Mouse (Mus musculus) large intestine, adult 2 months (tissue): ENCODE results near the gene Olfr1256. TPM values are rescaled to one million over a fixed set of nuclear protein-coding genes. Genes with fewer than 3 reads are reported as not detected.

Experiments
- DNase-seq: peaks from one replicate; pipeline ENCODE4 v3.0.0-alpha.2; 2012; ENCODE audit warnings: low read depth, low spot score
- WGBS: fragments of 180-500 bp; shearing (Covaris S2); methylation state at CpG from one replicate; pipeline ENCODE4 v1.1.7; 2018; 5-methylcytosine and 5-hydroxymethylcytosine counted together
- polyA plus RNA-seq: library from polyadenylated mRNA; depleted of rRNA; stranded (reverse); fragments of >200 nt; gene quantifications from 2 replicates; pipeline ENCODE4 v1.2.3, GENCODE M21; 2012; rRNA removed

Olfr1256 gene
- not detected in 2 replicates for polyA plus RNA-seq

DNA sequence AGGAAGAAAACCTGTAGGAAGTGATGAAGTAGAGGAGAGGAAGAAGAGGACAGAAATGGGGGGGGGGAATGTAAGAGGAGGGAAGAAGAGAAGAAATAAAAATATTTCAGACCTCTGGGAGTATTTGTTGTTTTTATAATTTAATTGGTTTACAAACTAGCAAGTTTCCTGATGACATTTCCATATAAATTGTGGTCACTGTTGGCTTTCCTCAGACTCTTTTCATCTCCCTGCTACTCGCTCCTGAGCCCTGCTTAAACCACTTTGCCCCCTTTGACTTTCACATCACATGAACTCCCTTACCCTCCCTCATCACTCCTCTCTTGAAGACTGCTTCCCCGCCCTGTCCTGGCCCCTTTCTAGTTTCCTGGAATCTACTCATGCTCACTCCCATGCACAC lies at the start of gene Olfr1256:
Gene Olfr1256, minus strand, starts transcription at position 101 of the 400 bp plus-strand sequence.
- DNase-seq, result no peak
- 48% methylated on average over 2 of the region's 2 CpGs for WGBS

DNA sequence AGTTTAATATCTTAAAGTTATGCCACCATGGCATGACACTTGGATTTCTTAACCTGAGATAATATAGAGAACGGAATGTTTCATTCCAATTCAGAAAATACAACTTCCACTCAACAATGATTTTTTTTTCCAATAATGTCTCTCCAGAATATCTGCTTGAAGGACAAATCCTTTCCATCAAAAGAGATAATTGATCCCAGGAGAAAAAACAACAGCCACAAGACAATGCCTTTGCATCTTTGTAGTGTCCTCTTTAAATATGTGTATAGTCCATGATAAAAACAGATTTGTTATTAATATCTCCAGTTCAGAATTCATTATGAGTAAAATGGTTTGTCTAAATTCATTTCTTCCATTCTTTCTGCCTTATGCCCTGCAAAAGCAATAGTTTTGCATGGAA lies 36.8 kb upstream of the Olfr1256 start, which contains the start of gene Olfr1257:
Gene Olfr1257, plus strand, starts transcription at position 301 of the 400 bp plus-strand sequence.
- DNase-seq, result no peak
- 85% methylated on average over 1 of the region's 1 CpGs for WGBS

DNA sequence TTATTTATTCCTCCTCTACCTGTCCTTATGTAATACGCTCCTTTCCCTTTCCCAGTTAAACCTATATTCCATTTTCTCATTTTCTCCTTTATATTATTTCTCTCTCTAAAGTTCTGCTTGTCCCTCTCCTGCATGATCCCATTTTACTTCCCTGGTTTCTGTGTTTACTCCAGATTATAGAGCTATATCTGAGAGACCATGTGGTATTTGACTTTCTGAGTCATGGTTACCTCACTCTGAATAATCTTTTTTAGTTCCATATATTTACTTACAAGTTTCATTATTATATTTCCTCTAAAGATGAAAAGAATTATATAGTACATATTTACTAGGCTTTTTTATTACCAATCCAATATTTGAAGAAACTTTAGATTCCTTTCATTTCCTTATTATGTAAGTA lies 7.9 kb upstream of the Olfr1256 start:
- 88% methylated on average over 1 of the region's 1 CpGs for WGBS
- DNase-seq, result no peak

DNA sequence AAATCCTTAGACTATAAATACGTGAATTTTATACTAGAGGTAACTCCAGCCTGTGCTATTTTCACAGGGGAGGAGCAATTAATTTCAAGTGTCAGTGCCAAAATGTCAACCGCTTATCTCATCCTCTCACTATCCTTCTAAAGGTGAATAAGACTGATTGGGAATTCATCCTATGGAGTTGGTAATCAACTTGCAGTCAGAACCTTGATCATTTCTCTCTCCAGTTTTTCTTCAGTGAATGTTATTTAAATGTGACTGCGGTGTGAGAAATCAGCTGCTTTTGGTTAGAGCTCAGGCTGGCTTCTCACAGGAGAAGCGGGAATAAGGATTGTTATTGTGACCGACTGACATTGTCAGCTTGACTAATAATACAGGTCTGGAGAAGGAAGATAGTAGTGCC lies 6.8 kb upstream of the Olfr1256 start, which contains the start of gene Olfr48:
Gene Olfr48, minus strand, starts transcription at position 101 of the 400 bp plus-strand sequence.
- 84% methylated on average over 5 of the region's 5 CpGs for WGBS
- DNase-seq, result no peak

DNA sequence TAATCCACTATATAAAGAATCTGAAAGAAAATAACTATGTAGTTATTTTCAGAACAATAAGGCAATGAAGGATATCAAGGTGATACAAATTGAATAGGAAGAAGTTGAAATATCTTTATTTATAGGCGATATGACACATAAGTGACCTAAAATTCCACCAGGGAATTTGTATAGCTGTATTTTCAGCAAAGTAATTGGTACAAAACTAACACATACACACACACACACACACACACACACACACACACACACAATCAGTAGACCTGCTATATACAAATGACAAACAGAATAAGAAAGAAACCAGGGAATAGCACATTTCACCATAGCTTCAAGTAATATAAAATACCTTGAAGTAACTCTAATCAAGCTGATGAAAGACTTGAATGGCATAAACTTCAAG lies 21.1 kb downstream of the Olfr1256 start:
- 68% methylated on average over 1 of the region's 1 CpGs for WGBS
- DNase-seq, result no peak

DNA sequence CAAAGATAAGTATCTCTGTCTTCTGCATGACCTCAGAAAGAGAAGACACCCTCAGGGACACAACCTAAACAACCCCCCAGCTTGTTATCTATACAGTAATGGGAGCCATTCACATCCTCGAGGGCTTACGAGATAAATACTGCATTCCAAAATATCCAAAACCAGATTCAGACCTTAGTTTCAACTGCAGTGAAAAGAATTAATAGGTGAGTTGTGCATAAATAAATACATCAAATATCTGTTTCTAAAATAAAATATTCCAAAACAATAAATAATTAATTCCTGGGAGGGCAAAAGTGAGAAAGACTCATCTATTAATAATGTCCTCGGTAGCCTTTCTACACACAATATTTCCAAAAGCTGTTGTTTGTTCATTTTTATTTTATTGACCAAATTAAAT lies 29.6 kb downstream of the Olfr1256 start, which contains the start of gene Olfr1255:
Gene Olfr1255, plus strand, starts transcription at position 301 of the 400 bp plus-strand sequence.
- no peak for DNase-seq
- WGBS, result 86% methylated on average over 3 of the region's 3 CpGs

DNA sequence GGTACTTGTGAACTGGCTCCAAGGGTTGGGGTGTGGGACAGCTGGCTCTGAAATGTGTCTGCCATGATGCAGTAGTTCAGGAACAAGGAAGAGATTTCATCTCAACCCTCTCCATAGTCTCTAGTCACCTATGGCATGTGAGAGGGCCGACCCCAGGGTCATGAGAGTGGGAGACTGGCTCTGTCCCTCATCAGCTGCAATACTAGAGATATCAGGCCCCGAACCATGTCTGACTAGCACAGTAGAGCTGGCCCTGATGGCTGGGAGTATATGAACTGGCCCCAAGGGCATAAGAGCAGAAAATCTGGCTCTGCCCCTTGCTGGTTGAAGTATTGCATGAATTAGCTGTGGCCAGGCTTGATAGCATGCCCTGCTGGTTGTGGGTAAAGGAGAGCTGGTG lies 30.6 kb downstream of the Olfr1256 start:
- 66% methylated on average over 2 of the region's 2 CpGs for WGBS
- no peak for DNase-seq

DNA sequence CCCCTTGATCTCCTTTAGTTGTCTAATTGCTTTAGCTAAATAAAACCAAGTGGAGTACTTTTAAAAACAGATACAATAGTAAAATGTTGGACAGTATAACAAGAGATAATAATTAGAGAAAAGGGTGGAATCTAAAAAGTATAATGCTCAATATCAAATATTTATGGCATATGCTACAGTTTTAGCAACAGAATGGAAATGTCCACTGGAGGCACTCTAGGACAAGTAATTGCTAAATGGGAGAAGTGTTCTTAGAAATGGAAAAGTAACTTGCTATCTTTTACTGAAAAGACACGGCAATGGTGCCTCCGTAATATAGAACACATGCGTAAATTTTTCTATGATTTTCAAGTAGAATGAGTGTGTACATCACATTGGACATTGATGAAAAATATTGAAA lies 41.8 kb downstream of the Olfr1256 start:
- WGBS, result 89% methylated on average over 3 of the region's 3 CpGs
- no peak for DNase-seq

DNA sequence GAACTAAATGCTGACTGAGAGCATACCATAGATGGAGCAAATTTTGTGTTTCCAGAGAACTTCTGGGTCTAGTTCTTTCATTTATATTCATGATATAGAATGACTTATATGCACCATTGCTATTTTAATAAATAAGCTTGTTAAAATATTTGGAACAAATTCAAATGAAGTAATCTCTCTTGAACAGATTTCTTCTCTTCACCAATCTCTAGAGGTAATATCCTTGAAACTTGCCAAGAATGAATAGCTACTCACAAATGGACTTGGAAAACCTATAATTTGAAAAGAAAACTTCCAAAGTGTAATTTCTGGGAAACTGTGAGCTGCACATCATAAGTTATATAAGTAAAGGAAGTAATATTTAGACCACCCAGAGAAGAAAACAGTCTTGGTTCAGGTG lies 47.8 kb downstream of the Olfr1256 start, which contains the start of gene Olfr1254:
Gene Olfr1254, minus strand, starts transcription at position 101 of the 400 bp plus-strand sequence.
- no peak for DNase-seq

Other genes with a start within 250 kb of the Olfr1256 start
- gene Olfr1246, start 248.4 kb downstream of the Olfr1256 start, polyA plus RNA-seq, result not detected in 2 replicates
- not detected in 2 replicates for gene Olfr1247, start 227.4 kb downstream of the Olfr1256 start, polyA plus RNA-seq
- gene Olfr1248, start 223.3 kb downstream of the Olfr1256 start, polyA plus RNA-seq, result not detected in 2 replicates
- gene Olfr1249, start 206.6 kb downstream of the Olfr1256 start, polyA plus RNA-seq, result not detected in 2 replicates
- gene Olfr1250, start 180.1 kb downstream of the Olfr1256 start, polyA plus RNA-seq, result not detected in 2 replicates
- gene Olfr1251, start 169.6 kb downstream of the Olfr1256 start, polyA plus RNA-seq, result not detected in 2 replicates
- not detected in 2 replicates for gene Olfr1252, start 116.5 kb downstream of the Olfr1256 start, polyA plus RNA-seq
- not detected in 2 replicates for gene Olfr1253, start 84.5 kb downstream of the Olfr1256 start, polyA plus RNA-seq
- gene Olfr1254, start 47.9 kb downstream of the Olfr1256 start, polyA plus RNA-seq, result not detected in 2 replicates
- not detected in 2 replicates for gene Olfr1255, start 29.5 kb downstream of the Olfr1256 start, polyA plus RNA-seq
- gene Olfr48, start 6.7 kb upstream of the Olfr1256 start, polyA plus RNA-seq, result not detected in 2 replicates
- not detected in 2 replicates for gene Olfr1257, start 36.9 kb upstream of the Olfr1256 start, polyA plus RNA-seq
- gene Olfr1258, start 85.8 kb upstream of the Olfr1256 start, polyA plus RNA-seq, result not detected in 2 replicates
- 0.12 TPM in 1 of 2 replicates, not detected in the other for gene Olfr1259, start 107.1 kb upstream of the Olfr1256 start, polyA plus RNA-seq
- gene Olfr1260, start 132.8 kb upstream of the Olfr1256 start, polyA plus RNA-seq, result not detected in 2 replicates
- not detected in 2 replicates for gene Olfr1261, start 149.7 kb upstream of the Olfr1256 start, polyA plus RNA-seq
- gene Olfr1262, start 158.6 kb upstream of the Olfr1256 start, polyA plus RNA-seq, result not detected in 2 replicates
- gene Olfr1263, start 170.6 kb upstream of the Olfr1256 start, polyA plus RNA-seq, result not detected in 2 replicates
- gene Olfr1264, start 184.0 kb upstream of the Olfr1256 start, polyA plus RNA-seq, result not detected in 2 replicates
- not detected in 2 replicates for gene Olfr1265, start 193.8 kb upstream of the Olfr1256 start, polyA plus RNA-seq
- gene Olfr140, start 222.0 kb upstream of the Olfr1256 start, polyA plus RNA-seq, result not detected in 2 replicates